Mouse (Mus musculus) neutrophil, adult 83 days (primary cell): ENCODE data around the gene Serp2. TPM values are rescaled to one million over a fixed set of nuclear protein-coding genes. Genes with fewer than 3 reads are reported as not detected.

Experiments
- total RNA-seq, 2 experiments: library from RNA; stranded (reverse); gene quantifications; one replicate each; pipeline ENCODE4 v1.2.4; 2023

Gene Serp2
- total RNA-seq = not detected

DNA sequence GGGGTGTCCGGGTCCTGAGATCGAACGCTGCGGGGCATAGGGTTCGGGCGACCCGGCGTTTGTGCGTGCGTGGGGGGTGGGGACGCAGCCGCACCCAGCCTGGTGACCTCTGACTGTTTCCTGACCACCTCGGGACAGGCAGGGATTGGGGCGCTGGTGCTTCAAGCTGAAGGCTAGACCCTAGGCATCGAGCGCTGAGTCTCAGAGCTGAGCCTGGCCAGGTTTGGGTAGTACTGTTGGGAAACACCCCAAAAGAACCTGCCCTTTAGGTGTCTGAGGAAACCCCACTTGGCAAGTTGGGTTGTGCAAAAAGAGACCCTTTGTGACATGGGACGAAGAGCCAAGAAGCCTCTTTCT lies at the start of gene Serp2:
TSS of gene Serp2 (minus strand) at position 38 of the 357 bp plus-strand sequence.

Other genes starting within 250 kb of the Serp2 start
- 10 to 100 TPM; 21.0 to 30.2 TPM for gene Tsc22d1, start 141.9 kb downstream of the Serp2 start, total RNA-seq